Mouse (Mus musculus) urinary bladder, adult 18-20 months (tissue): ENCODE measurements at regions not wholly inside any gene's neighbourhood (a gene's known extent, or its start where the extent isn't known, plus 50 kb on each side); places are given as distances from the start of the nearest gene placed in this dataset.
"Not testable (repeated sequence)": the region's sequence is repeated elsewhere in the genome, so short reads cannot be mapped to it uniquely, and the experiment has no call there.

Experiments
- DNase-seq, 2 experiments: peaks; one replicate each; pipeline ENCODE4 v3.0.0; 2022; ENCODE audit warnings: low spot score in 2 of 2, mixed read lengths in 2 of 2

DNA sequence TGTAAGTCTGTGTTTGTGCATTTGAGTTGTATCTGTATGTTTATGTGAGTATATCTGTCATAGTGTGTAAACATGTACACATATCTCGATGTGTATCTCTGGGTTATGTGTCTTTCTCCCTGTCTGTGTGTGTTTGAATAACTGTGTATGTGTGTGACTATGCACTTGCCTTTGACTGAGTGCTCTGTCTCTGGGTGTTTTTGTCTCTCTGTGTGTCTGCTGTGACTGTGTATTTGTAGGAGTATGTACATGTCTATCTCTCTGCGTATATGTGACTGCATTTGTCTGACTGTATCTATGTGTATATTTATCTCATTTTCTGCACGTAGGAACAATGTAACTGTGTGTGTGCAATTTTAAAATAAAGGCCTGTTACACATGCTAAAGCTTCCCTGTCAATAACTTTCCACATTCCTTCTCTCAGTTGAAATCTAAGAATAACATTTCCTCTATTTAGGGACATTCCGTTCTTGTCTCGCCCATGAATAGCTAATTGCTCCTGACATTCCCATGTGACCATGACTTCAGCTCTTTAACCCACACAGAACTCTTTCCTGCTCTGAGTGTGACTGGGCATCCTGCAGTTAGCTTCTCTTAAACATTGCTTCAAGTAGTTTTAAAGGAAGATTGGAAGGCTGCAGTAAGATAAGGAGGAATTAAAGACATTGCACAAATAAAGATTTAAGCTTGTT, 257.2 kb upstream of the Klf6 start:
- DNase-seq: no peak

DNA sequence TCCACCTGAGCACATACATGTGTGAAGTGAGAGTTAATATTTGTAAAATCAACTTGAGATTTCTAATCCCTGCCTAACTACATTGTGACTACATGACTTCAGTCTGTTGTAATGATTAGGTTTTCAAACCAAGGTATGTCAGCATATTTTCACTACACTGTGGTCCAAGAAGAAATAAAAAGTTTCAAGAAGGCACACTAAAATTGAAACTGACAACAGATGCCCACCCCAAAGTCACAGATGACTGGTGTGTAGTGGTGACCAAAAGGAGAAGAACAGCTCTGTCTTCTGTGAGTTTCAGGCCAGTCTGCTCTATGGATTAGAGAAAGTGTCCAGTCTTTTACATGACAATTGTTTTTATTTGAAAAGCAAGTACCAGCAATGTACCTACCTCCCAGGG, 255.9 kb upstream of the Klf6 start:
- no peak for DNase-seq

DNA sequence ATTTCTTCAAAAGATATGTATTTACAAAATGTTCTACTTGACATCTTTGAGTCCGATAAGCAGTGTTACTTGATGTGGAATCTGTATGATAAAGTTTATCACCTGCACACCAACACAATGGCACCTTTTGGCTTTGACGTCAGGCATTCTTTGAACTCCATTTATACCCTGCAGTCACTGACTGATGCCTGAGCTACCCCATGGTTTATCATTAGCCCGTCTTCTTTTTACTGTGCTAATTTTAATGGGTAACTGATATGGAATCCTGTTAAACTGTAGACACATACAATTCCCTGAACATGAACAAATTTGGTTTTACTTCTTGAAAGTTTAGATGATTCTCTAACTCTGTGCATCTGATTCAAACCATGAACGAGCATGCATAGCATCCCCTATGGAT, 253.8 kb upstream of the Klf6 start:
- DNase-seq: no peak

DNA sequence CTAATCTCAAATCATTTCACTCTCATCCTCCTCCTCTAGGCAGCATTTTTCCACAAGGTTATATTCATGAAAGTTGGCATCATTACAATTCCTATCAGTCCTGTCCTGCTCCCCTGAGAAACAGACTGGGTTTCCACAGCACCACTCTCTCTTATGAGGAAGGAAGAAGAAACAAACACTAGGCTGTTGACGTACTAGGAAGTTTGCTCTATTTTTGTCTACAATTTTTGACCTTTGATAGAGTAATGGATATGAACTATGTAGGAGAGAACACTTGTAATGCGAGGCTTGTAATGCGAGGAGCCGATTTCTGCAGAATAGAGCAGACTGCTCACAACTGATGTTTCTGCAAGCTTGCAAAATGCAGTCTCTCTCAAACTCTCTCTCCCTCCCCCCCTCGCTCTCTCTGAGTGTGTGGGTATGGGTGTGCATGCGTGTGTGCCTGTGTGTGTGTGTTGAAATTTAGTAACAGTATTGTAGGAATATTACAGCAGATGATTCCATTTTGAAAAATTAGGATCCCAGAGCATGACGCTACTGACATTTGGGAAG, 247.0 kb upstream of the Klf6 start:
- DNase-seq: no peak

DNA sequence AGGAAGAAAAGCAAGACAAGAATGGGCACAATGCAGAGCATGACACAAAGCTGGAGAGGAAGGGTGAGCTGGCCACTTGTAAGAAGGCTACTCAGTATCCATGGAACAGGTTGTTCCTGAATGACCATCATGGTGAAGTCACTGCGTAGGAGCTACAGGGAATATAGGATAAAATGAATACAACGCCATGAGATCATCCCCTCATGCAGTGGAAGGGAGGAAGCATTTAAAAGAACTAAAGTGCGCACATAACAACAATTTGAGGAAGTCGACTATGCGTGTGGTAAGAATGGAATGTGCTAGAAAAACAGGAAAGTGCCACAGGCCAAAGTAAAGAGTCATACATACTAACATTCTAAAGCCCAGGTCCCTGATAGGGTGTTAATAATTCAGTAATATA, 246.4 kb upstream of the Klf6 start:
- no peak for DNase-seq

DNA sequence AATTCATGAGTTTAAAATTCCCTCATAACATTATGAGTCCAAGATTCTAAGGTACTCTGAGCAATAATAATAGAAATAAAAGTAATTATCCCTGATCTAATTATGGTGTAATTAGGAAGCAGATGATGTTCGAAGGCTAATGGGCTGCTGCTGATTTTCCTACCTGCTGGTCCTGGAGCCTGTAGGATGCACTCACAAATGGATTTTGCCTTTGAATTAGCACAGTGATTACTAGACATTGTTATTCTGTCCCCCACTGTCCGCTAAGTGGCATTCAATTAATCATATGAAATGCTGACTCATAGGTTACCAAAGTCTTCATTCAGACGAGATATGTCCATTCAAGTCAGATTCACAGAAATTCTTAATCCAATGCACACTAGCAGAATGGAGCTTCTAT, 246.0 kb upstream of the Klf6 start:
- DNase-seq: no peak

DNA sequence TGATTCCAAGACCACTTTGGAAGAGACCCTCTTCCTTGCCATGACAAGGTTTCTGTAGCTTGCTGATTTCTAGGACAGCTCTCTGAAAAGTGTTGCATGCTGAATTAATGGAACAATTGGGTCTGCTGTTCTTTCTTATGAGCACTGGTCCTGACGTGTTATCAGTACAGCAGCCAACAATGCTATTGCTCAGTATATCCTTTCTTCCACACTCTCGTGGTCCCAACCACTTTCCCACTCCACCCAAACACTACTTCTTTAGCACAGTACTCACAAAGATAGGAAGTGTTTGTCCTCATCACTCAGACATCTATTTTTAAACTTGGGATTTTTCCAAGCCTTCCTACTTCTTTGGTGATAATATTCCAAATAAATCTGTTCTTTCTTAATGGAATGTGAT, 233.2 kb upstream of the Klf6 start:
- no peak for DNase-seq

DNA sequence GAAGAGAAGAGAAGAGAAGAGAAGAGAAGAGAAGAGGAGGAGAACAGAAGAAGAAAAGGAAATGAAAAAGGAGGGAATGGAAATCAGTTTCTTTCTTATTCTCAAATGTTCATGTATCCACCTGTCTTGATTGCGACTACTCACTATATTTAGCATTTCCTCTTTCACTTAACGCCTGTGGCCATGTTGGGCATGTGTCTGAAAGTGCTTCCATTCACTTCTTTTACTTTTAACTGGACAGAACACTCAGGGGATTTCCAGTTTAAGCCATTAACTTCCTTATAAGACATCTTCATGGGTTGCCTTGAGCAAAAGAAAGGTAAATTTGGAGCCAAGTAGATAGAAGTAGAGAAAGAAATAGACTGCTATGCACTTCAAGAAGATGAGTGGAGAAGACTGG, 226.3 kb upstream of the Klf6 start:
- DNase-seq: no peak

DNA sequence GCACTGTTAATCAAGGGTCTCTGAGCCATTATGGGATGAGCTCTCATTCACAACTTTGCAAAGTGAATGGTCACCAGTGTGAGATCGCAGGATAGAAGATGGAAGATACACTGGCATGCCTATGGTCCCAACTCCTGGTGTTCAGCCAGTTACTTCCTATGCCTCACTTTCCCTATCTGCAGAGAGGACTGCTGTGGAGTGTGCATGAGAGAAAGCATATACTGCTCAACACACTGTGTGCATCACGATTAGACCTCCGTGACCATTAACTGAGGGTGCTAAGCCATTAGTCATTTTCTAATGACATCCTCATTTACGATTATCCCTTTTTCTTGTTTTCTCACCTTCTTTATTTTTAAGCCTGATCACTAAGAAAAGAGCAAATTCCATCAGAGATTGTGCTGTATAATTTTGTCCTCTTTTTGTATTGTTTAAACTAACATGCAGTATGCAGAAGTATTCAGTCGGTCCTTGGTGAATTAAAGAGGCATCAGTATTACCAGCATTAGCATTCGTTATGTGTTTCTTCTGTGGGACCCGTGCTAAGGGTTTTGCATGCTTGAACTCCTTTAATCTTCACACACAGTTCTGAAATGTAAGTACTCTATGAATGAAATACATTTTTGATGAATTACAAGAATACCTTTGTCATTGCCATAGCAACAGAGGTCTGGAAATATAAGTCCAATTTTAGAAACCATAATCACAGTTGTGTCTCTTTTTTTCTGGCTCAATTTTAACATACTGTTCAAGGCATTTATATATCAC, 219.4 kb upstream of the Klf6 start:
- no peak for DNase-seq

DNA sequence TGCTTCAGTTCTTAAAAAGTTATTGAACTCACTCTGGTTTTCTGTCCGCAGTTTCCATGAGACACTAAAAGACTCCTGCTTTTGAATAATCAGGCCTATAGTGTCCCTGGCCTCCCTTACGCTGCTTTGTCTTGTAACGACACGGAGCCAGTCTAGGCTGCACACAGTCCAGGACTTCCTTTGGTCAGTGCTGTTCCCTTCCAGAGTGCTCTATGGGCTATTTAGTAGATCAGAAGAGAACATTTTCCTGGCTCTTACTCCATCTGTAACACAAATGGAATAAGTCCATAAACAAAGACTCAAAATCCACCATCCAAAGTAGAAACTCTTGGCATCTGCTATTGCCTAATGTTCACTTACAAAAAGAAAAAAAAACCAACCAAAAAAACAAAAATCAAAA, 213.0 kb upstream of the Klf6 start:
- no peak for DNase-seq

DNA sequence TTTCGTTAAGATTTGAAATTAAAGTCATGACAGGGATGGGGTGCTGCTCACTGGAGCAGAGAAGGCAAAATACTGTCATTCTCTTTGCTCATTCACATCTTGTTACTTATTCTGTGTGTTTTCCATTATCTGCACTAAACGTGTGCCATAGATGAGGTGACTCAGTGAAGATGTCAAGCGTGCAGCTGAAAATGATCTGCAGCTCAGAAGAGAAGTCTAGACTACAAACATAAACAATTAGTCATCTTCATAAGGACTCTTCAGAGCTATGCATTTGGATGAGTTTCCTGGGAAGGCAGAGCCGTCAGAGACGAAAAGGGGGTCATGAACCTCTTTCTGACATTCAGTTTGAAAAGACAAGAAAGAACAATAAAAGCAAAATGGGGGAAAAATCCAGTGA, 203.7 kb upstream of the Klf6 start:
- no peak for DNase-seq

DNA sequence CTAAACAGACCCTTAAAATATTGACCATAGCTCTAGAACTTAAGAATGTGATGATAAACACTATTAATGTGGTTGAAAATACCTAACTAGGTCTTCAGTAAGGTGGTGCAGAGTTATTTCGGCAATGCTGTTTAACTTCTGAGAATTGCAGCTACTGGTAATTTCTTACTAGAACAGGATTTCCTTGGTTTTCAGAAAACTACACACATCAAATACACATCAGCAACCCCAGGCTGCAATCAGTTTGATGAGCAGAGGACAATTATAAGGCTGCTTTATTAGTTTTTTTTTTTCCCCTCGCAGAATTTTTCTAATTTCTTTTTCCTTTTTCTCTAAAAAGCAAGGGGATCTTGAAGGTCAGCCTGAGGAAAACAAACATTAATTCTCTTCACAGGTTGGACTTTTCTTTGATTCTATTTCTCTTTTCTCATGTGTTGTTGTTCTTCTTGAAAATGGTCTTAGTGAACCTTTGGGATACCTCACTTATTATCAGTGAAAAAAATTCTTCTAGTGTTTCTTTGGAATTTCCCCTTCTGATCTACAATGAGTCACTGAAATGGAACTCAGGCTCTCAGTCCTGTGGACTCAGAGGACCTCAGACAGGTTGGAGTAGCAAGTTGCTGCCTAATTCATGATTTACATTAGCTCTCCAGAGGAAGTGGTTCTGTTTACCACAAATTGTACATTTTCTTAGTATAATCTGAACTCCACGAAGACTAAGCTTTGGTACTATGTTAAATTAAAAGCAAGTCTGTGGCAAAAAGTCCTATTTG, 194.9 kb upstream of the Klf6 start:
- no peak for DNase-seq

DNA sequence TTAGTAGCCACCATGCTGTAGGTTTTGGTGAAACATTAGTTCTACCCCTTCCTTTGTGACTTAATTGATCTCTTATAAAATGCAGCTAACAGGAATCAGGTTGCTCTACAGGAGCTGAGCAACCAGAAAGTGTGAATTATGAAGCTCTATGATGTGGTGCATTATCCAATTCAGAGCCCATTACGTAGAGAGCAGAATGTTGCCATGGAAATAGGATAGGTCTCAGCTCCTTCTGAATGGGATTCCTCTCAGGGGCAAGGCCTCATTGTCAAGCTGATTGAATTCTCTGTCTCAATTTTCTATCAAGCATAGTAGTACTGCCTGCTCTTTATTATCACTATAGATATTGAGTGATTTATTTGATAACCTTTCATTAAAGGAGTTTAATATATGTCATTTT, 185.6 kb upstream of the Klf6 start:
- no peak for DNase-seq

DNA sequence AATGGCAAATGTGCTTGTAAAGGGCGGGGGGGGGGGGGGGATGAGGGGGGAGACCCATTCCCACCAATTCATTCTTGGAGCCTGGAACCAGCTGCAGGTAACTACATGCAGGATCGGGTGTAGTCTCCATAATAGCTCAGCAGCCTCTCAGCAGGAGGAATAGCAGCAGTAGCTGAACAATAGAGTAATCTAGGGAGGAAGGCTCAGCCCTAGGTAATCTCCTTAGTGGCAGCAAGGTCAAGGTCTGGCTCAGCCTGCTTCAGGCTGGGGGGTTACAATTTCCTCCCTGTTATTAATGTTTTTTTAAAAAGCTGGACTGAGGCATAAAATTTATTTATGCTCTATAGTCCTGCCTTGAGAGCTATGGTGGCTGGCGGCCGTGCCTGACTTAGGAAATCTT, 171.2 kb upstream of the Klf6 start:
- no peak for DNase-seq

DNA sequence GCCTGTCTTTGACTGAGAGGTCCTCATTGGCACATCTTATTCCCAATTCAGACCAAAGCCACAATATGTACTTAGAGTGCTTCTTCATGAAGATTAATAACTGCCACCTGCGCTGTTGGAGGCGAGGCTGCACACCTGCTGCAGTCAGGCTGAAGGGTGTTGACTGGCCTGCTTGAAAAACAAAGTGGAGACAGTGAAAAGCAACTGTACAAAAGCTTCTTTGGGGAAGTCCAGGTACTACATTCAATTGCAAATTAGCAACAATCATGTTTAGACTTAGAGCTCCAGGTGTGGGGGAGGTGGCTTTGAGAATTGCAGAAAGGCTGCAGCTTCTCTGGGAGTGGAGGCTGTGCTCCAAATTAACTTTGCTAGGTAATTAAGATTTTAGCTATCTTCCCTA, 170.6 kb upstream of the Klf6 start:
- not testable (repeated sequence) for DNase-seq

DNA sequence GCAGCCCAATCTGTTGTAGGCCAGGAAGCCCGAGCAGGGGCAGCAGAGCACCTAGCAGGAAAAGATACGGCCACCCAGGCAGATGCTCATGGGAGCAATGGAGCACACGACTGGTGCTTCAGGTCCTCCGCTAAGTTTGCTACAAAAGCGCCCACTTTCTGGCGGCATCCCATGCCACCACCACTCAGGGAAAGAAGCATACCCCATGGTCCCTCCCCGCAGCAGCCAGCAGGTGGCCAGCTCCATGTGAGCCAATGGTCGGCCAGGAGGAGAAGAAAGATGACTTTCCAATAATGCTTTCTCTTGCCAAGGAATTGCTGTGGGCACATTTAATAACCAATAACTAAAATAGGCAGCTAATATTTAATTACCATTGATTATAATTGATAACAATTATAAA, 166.7 kb upstream of the Klf6 start:
- no peak for DNase-seq

DNA sequence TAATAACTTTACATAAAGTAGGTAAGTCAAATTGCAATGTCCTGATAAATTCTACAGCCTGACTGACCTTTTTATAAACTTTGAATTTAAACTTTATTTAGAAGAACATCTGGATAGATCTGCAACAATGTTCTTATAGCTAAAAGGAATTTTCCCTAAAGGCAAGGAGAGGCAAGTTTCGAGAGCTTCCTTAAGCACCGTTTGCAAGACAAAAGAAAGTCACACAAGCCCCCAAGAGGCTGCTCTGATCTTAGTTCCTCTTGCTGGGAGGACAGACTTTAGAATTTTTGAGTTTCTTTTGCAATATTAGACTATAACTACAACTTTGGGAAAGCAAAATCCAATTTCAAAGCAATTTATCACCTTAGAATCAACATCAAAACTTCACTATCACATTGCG, 165.7 kb upstream of the Klf6 start:
- not testable (repeated sequence) for DNase-seq

DNA sequence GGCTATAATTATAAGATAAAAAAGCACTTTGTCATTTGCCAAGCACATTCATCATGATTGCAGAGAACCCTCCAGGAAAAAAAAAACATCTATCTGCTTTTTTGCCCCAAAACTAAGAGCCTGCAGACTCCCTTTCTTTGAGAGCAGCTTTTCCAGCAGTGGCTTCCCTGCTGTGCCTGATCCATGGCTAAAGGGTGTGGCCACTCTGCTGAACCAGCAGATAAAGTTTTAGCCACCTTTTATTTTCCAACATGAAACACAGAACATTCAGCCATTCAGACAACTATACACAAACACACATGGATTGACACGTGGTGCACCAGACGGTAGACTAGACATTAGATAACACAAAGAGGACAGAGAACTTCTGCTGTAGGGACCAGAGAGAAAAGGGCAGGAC, 164.9 kb upstream of the Klf6 start:
- no peak for DNase-seq

DNA sequence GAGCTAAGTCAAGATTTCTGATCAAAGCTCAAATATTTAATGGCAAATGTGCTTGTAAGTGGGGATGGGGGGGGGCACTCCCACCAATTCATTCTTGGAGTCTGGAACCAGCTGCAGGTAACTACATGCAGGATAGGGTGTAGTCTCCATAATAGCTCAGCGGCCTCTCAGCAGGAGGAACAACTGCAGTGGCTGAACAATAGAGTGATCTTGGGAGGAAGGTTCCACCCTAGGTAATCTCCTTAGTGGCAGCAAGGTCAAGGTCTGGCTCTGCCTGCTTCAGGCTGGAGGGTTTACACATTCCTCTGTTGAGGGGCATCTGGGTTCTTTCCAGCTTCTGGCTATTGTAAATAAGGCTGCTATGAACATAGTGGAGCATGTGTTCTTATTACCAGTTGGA, 164.0 kb upstream of the Klf6 start:
- DNase-seq: not testable (repeated sequence)

DNA sequence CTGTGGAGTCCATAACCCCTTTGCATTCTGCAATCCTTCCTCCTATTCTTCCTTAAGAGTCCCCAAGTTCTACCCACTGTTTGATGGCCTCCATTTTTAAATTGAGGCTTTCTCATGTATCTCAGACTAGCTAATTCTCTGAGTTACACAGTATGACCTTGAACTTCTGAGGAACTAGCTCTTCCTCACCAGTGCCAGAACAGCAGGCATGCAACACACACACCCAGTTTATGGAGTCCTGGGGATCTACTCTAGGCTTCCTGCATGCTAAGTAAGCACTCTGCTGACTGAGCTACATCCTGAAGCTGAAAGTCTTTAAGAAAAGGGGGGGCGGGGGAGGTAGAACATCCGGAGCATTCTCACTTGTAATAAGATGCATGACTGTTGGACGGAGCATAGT, 159.2 kb upstream of the Klf6 start:
- DNase-seq: no peak

DNA sequence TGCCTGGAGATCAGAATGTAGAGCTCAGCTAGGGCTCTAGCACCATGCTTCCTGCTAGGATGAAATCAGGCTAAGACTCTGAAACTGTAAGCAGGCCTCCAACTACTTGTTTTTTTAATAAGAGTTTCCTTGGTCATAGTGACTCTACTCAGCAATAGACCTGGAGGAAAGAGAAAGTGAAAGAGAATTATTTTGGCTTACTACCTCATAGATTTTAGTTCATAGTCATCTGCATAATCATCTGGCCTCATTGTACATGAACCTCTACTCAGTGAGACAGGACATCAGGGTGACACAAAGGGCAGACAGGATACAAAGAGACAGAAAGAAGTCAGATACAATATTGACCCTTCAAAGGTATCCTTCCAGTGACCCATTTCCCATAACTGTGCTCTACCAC, 156.3 kb upstream of the Klf6 start:
- no peak for DNase-seq

DNA sequence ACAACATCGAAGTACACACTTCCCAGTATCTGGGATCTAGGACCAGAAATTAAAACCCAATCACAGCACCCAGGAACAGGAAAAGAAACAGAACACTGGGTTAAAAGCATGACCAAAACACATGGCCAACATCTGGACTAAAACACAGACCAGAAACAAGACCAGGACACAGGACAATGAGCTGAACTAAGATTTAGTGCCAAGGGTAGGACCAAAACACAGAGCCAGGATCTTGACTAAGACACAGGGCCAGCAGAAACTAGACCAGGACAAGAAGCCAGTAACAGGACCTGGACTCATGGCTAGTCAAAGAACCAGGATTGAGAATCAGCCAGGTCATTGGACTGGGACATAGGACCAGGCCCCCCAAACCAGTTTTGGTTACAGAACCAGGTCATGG, 149.6 kb upstream of the Klf6 start:
- no peak for DNase-seq
